Mouse (Mus musculus): ENCODE measurements around the gene B2m. TPM values are rescaled to one million over a fixed set of nuclear protein-coding genes. Genes with fewer than 3 reads are reported as not detected.

B2m gene
- polyA plus RNA-seq, 1 experiment: 215 TPM

GRCm38 (mm10) chr2:122156051-122156700, 8.7 kb downstream of the B2m start:
- Histone ChIP-seq H3K27me3 (ENCODE audit: control insufficient read depth, insufficient read depth, insufficient read length) (no peaks in the 10 kb centered on the region), H3K79me2 (ENCODE audit: control insufficient read depth, insufficient read depth) (peaks cover 14% of the 10 kb centered on the region), H3K79me3 (ENCODE audit: low read depth) (peaks cover 6% of the 10 kb centered on the region), H3ac (ENCODE audit: control insufficient read depth, insufficient read length, low read depth) (no peak overlapping the region), H3K4me3 (ENCODE audit: insufficient read depth, poor library complexity, severe bottlenecking) (no peak overlapping the region), H3K36me3 (ENCODE audit: control insufficient read depth, insufficient read depth) (peaks cover 38% of the 10 kb centered on the region)
- TF ChIP-seq CEBPB (IDR thresholded peaks at IDR 0.05; ENCODE audit: low read depth) (no peak), MAX (IDR thresholded peaks at IDR 0.05) (no peak), FOSL1 (IDR thresholded peaks at IDR 0.05; ENCODE audit: insufficient read depth, low read length, poor library complexity, severe bottlenecking) (no peak), CTCF (IDR thresholded peaks at IDR 0.05; ENCODE audit: control insufficient read depth, insufficient read depth, insufficient read length) (no peak), USF1 (IDR thresholded peaks at IDR 0.05; ENCODE audit: low read depth) (no peak), MYOG (IDR thresholded peaks at IDR 0.05; ENCODE audit: control insufficient read depth, extremely low read depth, insufficient read length) (no peak), MYOD1 (IDR thresholded peaks at IDR 0.05; ENCODE audit: control insufficient read depth, insufficient read length, low read depth) (no peak)

- H3K36me3 ChIP-seq (ENCODE audit: control insufficient read depth, insufficient read depth): peaks cover 24% of the 10 kb centered on the region
- H3K79me3 ChIP-seq (ENCODE audit: low read depth): no peaks in the 10 kb centered on the region
- H3K79me2 ChIP-seq (ENCODE audit: control insufficient read depth, insufficient read depth): no peaks in the 10 kb centered on the region
- TF ChIP-seq CEBPB (IDR thresholded peaks at IDR 0.05; ENCODE audit: low read depth) (no peak), MAX (IDR thresholded peaks at IDR 0.05) (no peak), USF1 (IDR thresholded peaks at IDR 0.05; ENCODE audit: low read depth) (no peak), MYOG (IDR thresholded peaks at IDR 0.05; ENCODE audit: control insufficient read depth, extremely low read depth, insufficient read length) (no peak), FOSL1 (IDR thresholded peaks at IDR 0.05; ENCODE audit: insufficient read depth, low read length, poor library complexity, severe bottlenecking) (no peak), CTCF (IDR thresholded peaks at IDR 0.05; ENCODE audit: control insufficient read depth, insufficient read depth, insufficient read length) (no peak), MYOD1 (IDR thresholded peaks at IDR 0.05; ENCODE audit: control insufficient read depth, insufficient read length, low read depth) (no peak)
- H3K27me3 ChIP-seq (ENCODE audit: control insufficient read depth, insufficient read depth, insufficient read length): no peaks in the 10 kb centered on the region
- no peak overlapping the region for H3ac ChIP-seq (ENCODE audit: control insufficient read depth, insufficient read length, low read depth)
- no peak overlapping the region for H3K4me3 ChIP-seq (ENCODE audit: insufficient read depth, poor library complexity, severe bottlenecking)
Measured at GRCm38 (mm10) chr2:122157561-122157960, 10.1 kb downstream of the B2m start.

- Histone ChIP-seq H3K4me3 (ENCODE audit: insufficient read depth, poor library complexity, severe bottlenecking) (no peak overlapping the region), H3K27me3 (ENCODE audit: control insufficient read depth, insufficient read depth, insufficient read length) (no peaks in the 10 kb centered on the region), H3K36me3 (ENCODE audit: control insufficient read depth, insufficient read depth) (peaks cover 16% of the 10 kb centered on the region), H3K79me3 (ENCODE audit: low read depth) (no peaks in the 10 kb centered on the region), H3K79me2 (ENCODE audit: control insufficient read depth, insufficient read depth) (no peaks in the 10 kb centered on the region), H3ac (ENCODE audit: control insufficient read depth, insufficient read length, low read depth) (no peak overlapping the region)
- no peak for TF ChIP-seq MYOD1 (IDR thresholded peaks at IDR 0.05; ENCODE audit: control insufficient read depth, insufficient read length, low read depth)
- no peak for TF ChIP-seq FOSL1 (IDR thresholded peaks at IDR 0.05; ENCODE audit: insufficient read depth, low read length, poor library complexity, severe bottlenecking)
- no peak for TF ChIP-seq MYOG (IDR thresholded peaks at IDR 0.05; ENCODE audit: control insufficient read depth, extremely low read depth, insufficient read length)
- TF ChIP-seq CTCF (IDR thresholded peaks at IDR 0.05; ENCODE audit: control insufficient read depth, insufficient read depth, insufficient read length): no peak
- TF ChIP-seq USF1 (IDR thresholded peaks at IDR 0.05; ENCODE audit: low read depth): no peak
- no peak for TF ChIP-seq CEBPB (IDR thresholded peaks at IDR 0.05; ENCODE audit: low read depth)
- no peak for TF ChIP-seq MAX (IDR thresholded peaks at IDR 0.05)
Measured at GRCm38 (mm10) chr2:122158362-122158802, 10.9 kb downstream of the B2m start.

- TF ChIP-seq FOSL1 (IDR thresholded peaks at IDR 0.05; ENCODE audit: insufficient read depth, low read length, poor library complexity, severe bottlenecking) (no peak), MAX (IDR thresholded peaks at IDR 0.05) (no peak)
- Histone ChIP-seq H3K79me2 (ENCODE audit: control insufficient read depth, insufficient read depth) (no peaks in the 10 kb centered on the region), H3ac (ENCODE audit: control insufficient read depth, insufficient read length, low read depth) (no peak overlapping the region), H3K27me3 (ENCODE audit: control insufficient read depth, insufficient read depth, insufficient read length) (no peaks in the 10 kb centered on the region), H3K4me3 (ENCODE audit: insufficient read depth, poor library complexity, severe bottlenecking) (no peak overlapping the region), H3K79me3 (ENCODE audit: low read depth) (no peaks in the 10 kb centered on the region), H3K36me3 (ENCODE audit: control insufficient read depth, insufficient read depth) (peaks cover 6% of the 10 kb centered on the region)
Measured at GRCm38 (mm10) chr2:122159667-122160066, 12.2 kb downstream of the B2m start.

GRCm38 (mm10) chr2:122160680-122161079, 13.2 kb downstream of the B2m start, which contains the start of gene Trim69:
Gene Trim69 (plus strand): TSS chr2:122160700.
- Histone ChIP-seq H3K4me3 (ENCODE audit: insufficient read depth, poor library complexity, severe bottlenecking) (no peak within 1 kb of the TSS), H3K27me3 (ENCODE audit: control insufficient read depth, insufficient read depth, insufficient read length) (no peaks in the 10 kb centered on the region), H3K79me2 (ENCODE audit: control insufficient read depth, insufficient read depth) (no peaks in the 10 kb centered on the region), H3K79me3 (ENCODE audit: low read depth) (no peaks in the 10 kb centered on the region), H3ac (ENCODE audit: control insufficient read depth, insufficient read length, low read depth) (no peak within 1 kb of the TSS), H3K36me3 (ENCODE audit: control insufficient read depth, insufficient read depth) (no peaks in the 10 kb centered on the region)
- TF ChIP-seq MYOG (IDR thresholded peaks at IDR 0.05; ENCODE audit: control insufficient read depth, extremely low read depth, insufficient read length): no peak
- TF ChIP-seq CTCF (IDR thresholded peaks at IDR 0.05; ENCODE audit: control insufficient read depth, insufficient read depth, insufficient read length): peak; percentile 14

GRCm38 (mm10) chr2:122161542-122161941, 14.1 kb downstream of the B2m start:
- H3K4me3 ChIP-seq (ENCODE audit: insufficient read depth, poor library complexity, severe bottlenecking): no peak overlapping the region
- H3K79me3 ChIP-seq (ENCODE audit: low read depth): no peaks in the 10 kb centered on the region
- no peaks in the 10 kb centered on the region for H3K27me3 ChIP-seq (ENCODE audit: control insufficient read depth, insufficient read depth, insufficient read length)
- no peak for TF ChIP-seq MAX (IDR thresholded peaks at IDR 0.05)
- no peak for TF ChIP-seq CEBPB (IDR thresholded peaks at IDR 0.05; ENCODE audit: low read depth)
- no peak for TF ChIP-seq MYOD1 (IDR thresholded peaks at IDR 0.05; ENCODE audit: control insufficient read depth, insufficient read length, low read depth)
- TF ChIP-seq FOSL1 (IDR thresholded peaks at IDR 0.05; ENCODE audit: insufficient read depth, low read length, poor library complexity, severe bottlenecking): no peak
- no peak for TF ChIP-seq CTCF (IDR thresholded peaks at IDR 0.05; ENCODE audit: control insufficient read depth, insufficient read depth, insufficient read length)
- TF ChIP-seq MYOG (IDR thresholded peaks at IDR 0.05; ENCODE audit: control insufficient read depth, extremely low read depth, insufficient read length): no peak
- no peak for TF ChIP-seq USF1 (IDR thresholded peaks at IDR 0.05; ENCODE audit: low read depth)
- H3K36me3 ChIP-seq (ENCODE audit: control insufficient read depth, insufficient read depth): no peaks in the 10 kb centered on the region
- no peak overlapping the region for H3ac ChIP-seq (ENCODE audit: control insufficient read depth, insufficient read length, low read depth)
- no peaks in the 10 kb centered on the region for H3K79me2 ChIP-seq (ENCODE audit: control insufficient read depth, insufficient read depth)
